In genomic region chr11:3686885-3687284, GRCm38 (mm10) we compare ENCODE assay signal across 21 mouse cellular contexts. TPM values are rescaled to one million over a fixed set of nuclear protein-coding genes. Genes with fewer than 3 reads are reported as not detected.
DNase-seq lines count a peak whose midpoint lies in the region; TF ChIP-seq lines count a peak whose summit lies in the region.
"Had no signal": no experiment of that assay in that cellular context is flagged by ENCODE, and none has a peak within 500 bp of the region (broad histone marks: within the 10 kb centered on the region; RNA-seq: fewer than 3 reads in every experiment).

No protein-coding gene starts in this region.

- DNase-seq in gastrocnemius, adult 2 months = no peak
- DNase-seq in gastrocnemius, postnatal 36 days = no peak
- no peak for DNase-seq in left cerebral cortex, adult 2 months (ENCODE audit: extremely low spot score in 1 of 2, low spot score in 2 of 2)
- DNase-seq in left cerebral cortex, adult 18-20 months (ENCODE audit: low spot score in 2 of 2) = no peak
- DNase-seq in NIH3T3 (ENCODE audit: low read depth) = peak; percentile 78
- no peak for DNase-seq in retina, postnatal 1 day
- no peak for DNase-seq in cerebellum, adult 8-10 months
- DNase-seq: adrenal gland, adult 2 months; cerebellum, adult 2 months; kidney, postnatal 14 days; midbrain, embryonic 14.5 days; right cerebral cortex, adult 18-20 months; right cerebral cortex, postnatal 4 days had no signal

- no peak for TF ChIP-seq CTCF in gastrocnemius, adult 2 months (IDR thresholded peaks at IDR 0.05)
- no peak for TF ChIP-seq CTCF in left cerebral cortex, adult 2 months (IDR thresholded peaks at IDR 0.05)

- peak overlapping the region; percentile 61 for H3K27ac ChIP-seq in gastrocnemius, adult 2 months
- peak overlapping the region; percentile 34; the same call in 1 of the 2 replicates for H3K27ac ChIP-seq in left cerebral cortex, adult 2 months
- peak overlapping the region; percentile 58 for H3K27ac ChIP-seq in brown adipose tissue, adult 24 weeks (replicated peaks; ENCODE audit: low read depth, low read length)
- H3K27ac ChIP-seq: forebrain, embryonic 15.5 days; hindbrain, embryonic 12.5 days; liver, embryonic 14.5 days; lung, embryonic 15.5 days; neural tube, embryonic 12.5 days; stomach, embryonic 15.5 days had no signal

- no peak overlapping the region for H3K4me3 ChIP-seq in gastrocnemius, adult 2 months
- no peak overlapping the region for H3K4me3 ChIP-seq in left cerebral cortex, adult 2 months
- H3K4me3 ChIP-seq in brown adipose tissue, adult 24 weeks (ENCODE audit: insufficient read depth, low read depth, low read length) = no peak overlapping the region
- H3K4me3 ChIP-seq: forebrain, embryonic 15.5 days; hindbrain, embryonic 12.5 days; lung, embryonic 15.5 days; megakaryocyte, embryonic 14.5 days; neural tube, embryonic 12.5 days; stomach, embryonic 15.5 days had no signal

- no peaks in the 10 kb centered on the region for H3K4me1 ChIP-seq in brown adipose tissue, adult 24 weeks (ENCODE audit: control insufficient read depth, insufficient read depth, insufficient read length, low read length)
- H3K4me1 ChIP-seq: forebrain, embryonic 15.5 days; hindbrain, embryonic 12.5 days; lung, embryonic 15.5 days; neural tube, embryonic 12.5 days; stomach, embryonic 15.5 days had no signal

- intact Hi-C loops in gastrocnemius, adult 2 months (cut with DNase I) = no loop called here
- intact Hi-C loops in gastrocnemius, postnatal 36 days (cut with DNase I) = no loop called here
- intact Hi-C loops in left cerebral cortex, adult 2 months (cut with DNase I) = no loop called here

RNA-seq across cellular contexts. Expression of gene Morc2a, which starts 37.9 kb away (rescaled TPM):
- total RNA-seq in gastrocnemius, adult 2 months (2021) = 10 to 100 TPM; 18.4 to 20.3 TPM
- total RNA-seq in gastrocnemius, postnatal 36 days (2021) = 10 to 100 TPM; 16.0 to 16.7 TPM
- total RNA-seq in left cerebral cortex, adult 2 months (2021) = 10 to 100 TPM; 39.0 to 49.6 TPM
- total RNA-seq in left cerebral cortex, adult 18-20 months (2021) = 10 to 100 TPM; 35.4 to 39.6 TPM
- 5.7 and 7.9 TPM in 2 replicates for polyA plus RNA-seq in brown adipose tissue, adult 24 weeks (2012; ENCODE audit: insufficient read depth, insufficient read length, missing spikeins)
